Mouse (Mus musculus) C2C12 (cell line): ENCODE measurements around the gene Cobl.

Experiments used
- CTCF ChIP-seq: IDR thresholded peaks from one replicate; pipeline ENCODE4 v1.5.1; 2011; ENCODE audit not compliant: control insufficient read depth, insufficient read depth, insufficient read length
- MYOD1 ChIP-seq: IDR thresholded peaks from one replicate; pipeline ENCODE4 v1.6.1; 2011; ENCODE audit warnings: low read depth; ENCODE audit not compliant: control insufficient read depth, insufficient read length
- MYOG ChIP-seq: IDR thresholded peaks from one replicate; pipeline ENCODE4 v1.6.1; 2011; ENCODE audit not compliant: control insufficient read depth, insufficient read length; ENCODE audit errors: extremely low read depth

DNA sequence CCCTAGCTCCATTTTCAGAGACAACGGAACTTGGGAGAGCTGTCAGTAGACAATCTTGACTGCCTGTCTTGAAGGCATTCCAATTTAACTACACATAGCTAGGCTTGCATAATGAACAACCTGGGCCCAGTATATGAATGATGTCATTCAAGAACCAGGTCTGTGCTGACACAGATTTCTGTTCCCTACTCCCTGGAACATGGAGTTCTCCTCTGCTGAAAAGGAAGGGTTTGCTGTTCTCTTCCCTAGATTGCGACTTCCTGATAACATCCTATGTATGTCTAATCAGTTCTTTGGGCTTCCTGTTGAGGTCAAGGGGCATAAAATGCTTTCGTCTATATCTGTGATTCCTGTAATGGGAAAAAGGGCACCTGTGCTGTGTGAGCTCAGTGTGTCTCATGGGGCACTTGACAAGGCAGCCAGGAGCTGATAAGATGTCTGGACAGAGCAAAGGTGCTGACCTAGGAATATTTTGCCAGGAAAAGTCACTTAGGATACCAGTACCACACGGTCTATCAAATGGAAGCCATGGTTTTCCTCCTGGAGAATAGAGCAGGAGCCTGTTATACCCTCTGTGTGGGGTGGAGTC lies 219.3 kb downstream of the Cobl start:
- no peak for TF ChIP-seq CTCF
- TF ChIP-seq MYOG: no peak
- TF ChIP-seq MYOD1: no peak
